Mouse (Mus musculus) embryonic fibroblast, embryonic 13.5 days (primary cell): ENCODE data around the gene Rtl6.

ENCODE experiments used
- CTCF ChIP-seq: IDR thresholded peaks from 2 replicates; pipeline ENCODE4 v1.5.1; 2011; ENCODE audit warnings: mild to moderate bottlenecking, control low read depth, low read length, moderate library complexity, borderline replicate concordance; ENCODE audit not compliant: insufficient read depth
- POLR2A ChIP-seq: IDR thresholded peaks from 2 replicates; pipeline ENCODE4 v1.6.1; 2011; ENCODE audit warnings: low read depth, mild to moderate bottlenecking, control low read depth, low read length, moderate library complexity

GRCm38 (mm10) chr15:84504895-84505294, 52.7 kb downstream of the Rtl6 start:
- no peak for TF ChIP-seq POLR2A
- no peak for TF ChIP-seq CTCF
